Mouse (Mus musculus) small intestine, adult 2 months (tissue): Measurements from ENCODE around the gene Selplg.

ENCODE experiments used
- CTCF ChIP-seq: fragments of 200-500 bp; IDR thresholded peaks from 2 replicates; pipeline ENCODE4 v1.5.1; 2012; ENCODE audit warnings: low read depth, mild to moderate bottlenecking, control low read depth, inconsistent platforms, low read length, moderate library complexity, mixed read lengths; ENCODE audit not compliant: insufficient replicate concordance, insufficient read length; ENCODE audit errors: extremely low read depth
- POLR2A ChIP-seq: fragments of 200-500 bp; IDR thresholded peaks from 2 replicates; pipeline ENCODE4 v1.6.1; 2012; ENCODE audit warnings: low read depth, mild to moderate bottlenecking, control low read depth, inconsistent platforms, low read length, moderate library complexity

DNA sequence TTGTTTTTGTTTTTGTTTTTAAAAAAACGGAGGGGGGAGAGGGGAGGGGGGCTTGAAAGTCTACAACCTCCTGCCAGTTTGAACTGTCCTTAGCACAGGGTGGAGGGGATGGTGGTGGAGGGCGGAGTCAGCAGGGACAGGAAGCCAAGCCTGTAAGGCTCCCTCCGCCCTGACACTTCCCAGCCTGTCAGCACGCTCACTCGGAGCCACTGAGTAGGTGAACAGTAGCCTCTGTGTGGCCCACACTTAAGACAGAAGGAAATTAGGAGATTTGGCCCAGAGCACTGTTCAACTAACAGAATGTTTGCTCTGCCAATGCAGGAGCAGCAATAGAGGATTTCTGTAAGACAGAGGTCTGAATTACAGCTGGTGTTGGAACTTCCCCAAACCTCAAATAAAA is 26.5 kb upstream of the Selplg start:
- no peak for TF ChIP-seq POLR2A
- TF ChIP-seq CTCF: no peak
